Mouse (Mus musculus) erythroblast, embryonic 14.5 days (primary cell): ENCODE measurements around the gene Jam2. TPM values are rescaled to one million over a fixed set of nuclear protein-coding genes. Genes with fewer than 3 reads are reported as not detected.

Source experiments
- H3K27me3 ChIP-seq: 2 replicates; pipeline ENCODE4 v1.6.1; 2012; ENCODE audit warnings: inconsistent platforms; ENCODE audit not compliant: control insufficient read depth
- H3K36me3 ChIP-seq: 2 replicates; pipeline ENCODE4 v1.6.1; 2012; ENCODE audit warnings: mild to moderate bottlenecking, inconsistent platforms; ENCODE audit not compliant: control insufficient read depth
- H3K4me1 ChIP-seq: 2 replicates; pipeline ENCODE4 v1.6.1; 2012; ENCODE audit warnings: inconsistent platforms; ENCODE audit not compliant: control insufficient read depth
- H3K4me3 ChIP-seq: replicated peaks from 2 replicates; pipeline ENCODE3; 2012; ENCODE audit warnings: moderate library complexity, mild to moderate bottlenecking, inconsistent platforms
- H3K9me3 ChIP-seq: 2 replicates; pipeline ENCODE4 v1.6.1; 2012; ENCODE audit warnings: low read length, inconsistent platforms, mixed read lengths; ENCODE audit not compliant: control insufficient read depth
- GATA1 ChIP-seq: IDR thresholded peaks from 2 replicates; pipeline ENCODE4 v1.6.1; 2012; ENCODE audit warnings: low read length, inconsistent platforms, mixed read lengths
- TAL1 ChIP-seq: IDR thresholded peaks from 3 replicates; pipeline ENCODE4 v1.6.1; 2012; ENCODE audit warnings: low read length, inconsistent platforms, mixed read lengths
- polyA plus RNA-seq: library from polyadenylated mRNA; stranded (reverse); fragments of >175 nt; gene quantifications from 2 replicates; pipeline ENCODE4 v1.2.3, GENCODE M21; 2012

The Jam2 gene
- polyA plus RNA-seq, result not detected in 2 replicates

DNA sequence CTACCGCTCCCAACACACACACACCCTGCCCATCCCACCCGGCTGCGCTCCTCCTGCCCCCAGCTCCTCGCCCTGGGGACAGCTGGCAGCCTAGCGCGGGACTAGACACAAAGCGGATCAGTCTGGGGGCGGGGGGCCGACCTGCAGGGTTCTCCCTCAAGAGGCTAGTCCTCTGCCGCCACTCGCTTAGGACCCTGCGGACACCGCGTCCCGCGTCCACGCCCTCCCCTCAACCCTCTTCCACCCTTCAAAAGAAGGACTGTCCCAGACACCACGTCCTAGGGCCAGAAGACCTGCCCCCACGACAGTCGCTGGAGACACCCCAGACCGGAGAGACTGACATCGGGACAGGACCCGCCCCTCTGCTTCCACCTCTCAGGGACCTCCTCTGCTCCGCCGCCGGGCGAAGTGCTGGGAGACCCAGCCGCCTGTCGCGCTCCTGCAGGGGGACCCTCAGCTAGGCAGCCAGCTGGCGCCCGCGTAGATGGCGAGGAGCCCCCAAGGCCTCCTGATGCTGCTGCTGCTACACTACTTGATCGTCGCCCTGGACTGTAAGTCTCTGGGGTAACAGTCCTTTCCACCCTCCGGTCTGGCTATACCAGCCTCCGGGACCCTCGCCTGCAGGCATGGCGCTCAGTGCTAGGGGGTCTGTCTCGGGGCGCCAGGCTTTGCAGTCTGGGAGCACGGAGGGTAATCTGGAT is at the start of gene Jam2:
Gene Jam2 (plus strand): TSS at position 121 of the 701 bp plus-strand sequence.
- Histone ChIP-seq H3K27me3 (peaks cover 44% of the 10 kb centered on the region), H3K4me1 (no peaks in the 10 kb centered on the region), H3K4me3 (peak within 1 kb of the TSS; percentile 44), H3K9me3 (no peaks in the 10 kb centered on the region; the same call in 1 of the 2 replicates), H3K36me3 (no peaks in the 10 kb centered on the region)
- TF ChIP-seq TAL1 (no peak), GATA1 (no peak)

GRCm38 (mm10) chr16:84734806-84735165 is 39.1 kb upstream of the Jam2 start:
- H3K36me3 ChIP-seq, result peaks cover 24% of the 10 kb centered on the region

DNA sequence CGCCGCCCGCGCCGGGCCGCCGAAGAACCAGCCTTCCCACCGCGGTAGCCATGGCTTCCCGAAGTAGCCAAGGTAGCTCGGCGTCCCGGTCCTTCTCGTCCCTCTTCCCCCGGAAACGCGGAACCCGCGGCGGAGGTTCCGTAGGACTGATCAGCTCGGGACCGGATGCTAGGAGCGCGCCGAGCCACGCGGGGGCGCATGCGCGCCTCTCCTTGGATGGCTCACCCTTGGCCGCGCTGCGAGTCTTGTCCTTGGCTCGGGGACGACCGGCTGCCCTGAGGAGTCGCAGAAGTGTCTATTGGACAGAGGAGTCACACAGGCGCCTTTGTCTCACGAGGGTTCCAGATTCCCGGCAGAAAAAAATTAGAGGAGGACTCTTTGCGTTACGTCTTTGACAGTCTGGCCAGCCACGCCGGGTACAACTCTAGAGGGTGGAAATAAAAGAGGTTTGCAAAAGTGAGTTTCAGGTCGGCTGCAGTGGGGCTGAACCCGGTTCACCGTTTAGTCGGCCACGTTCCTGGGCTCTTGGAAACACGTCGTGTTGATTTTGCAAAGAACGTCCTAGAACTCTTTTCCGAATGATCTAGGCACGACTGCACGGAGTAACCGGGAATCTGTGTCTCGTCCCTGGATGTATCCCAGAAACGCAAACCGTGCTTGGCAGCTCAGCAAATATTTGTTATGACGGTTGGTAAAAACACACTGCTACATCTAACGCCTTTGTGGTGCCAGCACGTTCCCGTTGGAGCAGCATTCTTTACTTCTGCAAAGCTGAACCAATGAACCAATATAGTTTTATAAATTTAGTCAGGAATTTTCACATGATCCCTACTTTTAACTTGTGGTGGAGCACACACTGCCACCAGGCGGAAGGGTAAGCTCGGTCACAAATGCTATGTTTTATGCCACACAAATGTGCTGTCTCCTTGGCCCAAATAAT is 38.5 kb upstream of the Jam2 start, which contains the start of gene Mrpl39:
Gene Mrpl39 (minus strand): TSS at position 577 of the 940 bp plus-strand sequence.
- peak within 1 kb of the TSS; percentile 69 for H3K4me3 ChIP-seq
- H3K9me3 ChIP-seq, result no peaks in the 10 kb centered on the region
- H3K4me1 ChIP-seq, result peaks cover 20% of the 10 kb centered on the region
- TF ChIP-seq TAL1, result no peak
- TF ChIP-seq GATA1, result no peak
- H3K27me3 ChIP-seq, result no peaks in the 10 kb centered on the region
- peaks cover 20% of the 10 kb centered on the region for H3K36me3 ChIP-seq

More at GRCm38 (mm10) chr16:84734806-84735165, 39.1 kb upstream of the Jam2 start:
- H3K9me3 ChIP-seq, result no peaks in the 10 kb centered on the region
- H3K27me3 ChIP-seq, result no peaks in the 10 kb centered on the region
- no peak for TF ChIP-seq TAL1
- TF ChIP-seq GATA1, result no peak
- peak overlapping the region; percentile 69 for H3K4me3 ChIP-seq
- H3K4me1 ChIP-seq, result peaks cover 20% of the 10 kb centered on the region

GRCm38 (mm10) chr16:84737358-84737757 is 36.6 kb upstream of the Jam2 start:
- Histone ChIP-seq H3K36me3 (peaks cover 4% of the 10 kb centered on the region; the same call in 1 of the 2 replicates), H3K9me3 (no peaks in the 10 kb centered on the region), H3K4me1 (peaks cover 20% of the 10 kb centered on the region), H3K4me3 (no peak overlapping the region), H3K27me3 (no peaks in the 10 kb centered on the region)
- TF ChIP-seq TAL1 (no peak), GATA1 (no peak)

DNA sequence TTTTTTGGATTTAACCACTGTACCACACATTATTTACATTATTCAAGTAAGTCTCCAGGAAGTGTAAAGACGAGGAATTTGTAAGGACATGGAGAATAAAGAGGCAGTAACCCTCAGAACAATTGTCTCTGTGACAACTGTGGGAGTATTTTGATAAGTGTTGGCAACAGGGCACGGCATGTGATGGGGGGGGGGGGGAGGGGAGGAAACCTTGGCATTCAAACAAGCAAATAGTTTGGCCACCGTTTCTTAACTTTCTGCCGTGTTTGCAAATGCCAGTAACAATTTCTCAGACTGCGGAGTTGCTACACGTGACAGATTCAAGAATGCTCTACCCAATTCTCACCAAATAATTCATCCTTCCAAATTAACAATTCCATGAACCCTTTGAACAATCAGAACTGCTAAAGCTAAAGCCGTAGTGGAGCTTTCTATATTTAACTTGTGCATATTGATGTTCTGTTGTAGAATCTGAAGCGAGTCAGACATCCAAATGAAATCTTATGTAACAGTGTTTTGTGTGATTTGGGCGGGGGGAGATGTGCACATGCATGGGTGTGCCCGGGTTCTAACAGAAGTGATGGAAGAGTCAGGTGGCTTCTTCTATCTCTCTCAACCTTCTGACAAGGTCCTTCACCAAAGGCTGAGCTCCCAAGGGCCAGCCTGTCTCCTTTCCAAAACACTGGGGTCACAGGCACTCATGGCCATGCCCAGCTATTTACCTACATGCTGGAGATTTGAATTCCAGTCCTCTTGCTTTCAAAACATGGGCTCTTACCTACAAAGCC is 29.0 kb upstream of the Jam2 start:
- TF ChIP-seq TAL1 (no peak), GATA1 (no peak)
- H3K9me3 ChIP-seq, result no peaks in the 10 kb centered on the region
- H3K27me3 ChIP-seq, result no peaks in the 10 kb centered on the region
- no peaks in the 10 kb centered on the region for H3K36me3 ChIP-seq
- H3K4me1 ChIP-seq, result no peaks in the 10 kb centered on the region
- H3K4me3 ChIP-seq, result no peak overlapping the region

DNA sequence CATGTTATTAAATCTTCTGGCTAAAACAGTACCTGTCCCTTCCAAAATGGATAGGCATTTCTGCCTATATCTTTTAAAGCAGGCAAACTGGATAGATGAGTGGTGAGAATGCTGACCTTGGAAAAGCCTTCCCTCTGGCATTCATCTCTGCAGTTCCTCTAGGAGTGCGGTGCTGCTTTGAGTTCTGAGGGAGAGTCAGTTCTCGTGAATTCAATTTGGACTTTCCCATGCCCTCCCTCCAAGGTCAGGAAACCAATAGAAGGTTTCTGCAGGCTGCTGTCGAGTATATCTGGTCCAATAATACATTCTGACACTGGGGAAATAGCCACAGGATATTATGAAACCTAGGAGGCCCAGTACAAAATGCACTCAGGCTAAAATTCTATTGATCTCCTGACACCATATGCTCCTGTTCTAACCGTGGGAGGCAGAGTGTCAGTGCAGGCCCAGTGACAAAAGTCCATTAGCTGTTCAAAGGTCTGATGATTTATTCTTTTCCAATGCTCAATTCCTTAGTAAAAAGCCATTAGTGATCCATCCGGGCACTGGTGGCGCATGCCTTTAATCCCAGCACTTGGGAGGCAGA is 28.1 kb upstream of the Jam2 start:
- TF ChIP-seq GATA1 (no peak), TAL1 (no peak)
- Histone ChIP-seq H3K27me3 (no peaks in the 10 kb centered on the region), H3K36me3 (no peaks in the 10 kb centered on the region)

GRCm38 (mm10) chr16:84767956-84768355 is 6.0 kb upstream of the Jam2 start:
- TF ChIP-seq TAL1 (no peak), GATA1 (no peak)
- H3K36me3 ChIP-seq, result no peaks in the 10 kb centered on the region
- H3K4me3 ChIP-seq, result no peak overlapping the region
- H3K4me1 ChIP-seq, result no peaks in the 10 kb centered on the region
- no peaks in the 10 kb centered on the region for H3K9me3 ChIP-seq
- peaks cover 6% of the 10 kb centered on the region for H3K27me3 ChIP-seq

More for the DNA sequence above, 28.1 kb upstream of the Jam2 start:
- Histone ChIP-seq H3K4me1 (no peaks in the 10 kb centered on the region), H3K4me3 (no peak overlapping the region), H3K9me3 (no peaks in the 10 kb centered on the region)

DNA sequence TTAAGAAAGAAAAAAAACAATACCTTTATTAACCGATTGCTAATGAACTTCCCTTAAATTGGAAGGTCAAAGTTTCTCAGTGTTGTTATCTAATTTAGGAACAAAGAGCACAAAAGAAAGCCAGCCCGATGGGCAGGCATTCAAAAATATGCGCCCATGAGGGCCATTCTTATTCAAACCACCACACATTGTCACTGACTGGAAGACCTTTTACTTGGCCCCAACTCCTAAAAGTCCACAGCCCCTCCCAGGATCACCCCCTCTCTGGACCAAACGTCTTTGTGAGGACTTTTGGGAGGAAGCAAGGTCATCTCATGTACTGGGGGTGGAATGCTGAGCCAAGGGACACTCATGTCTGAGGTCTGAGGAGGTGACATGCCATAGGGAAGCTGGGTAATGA is 4.7 kb upstream of the Jam2 start:
- Histone ChIP-seq H3K4me1 (no peaks in the 10 kb centered on the region), H3K36me3 (no peaks in the 10 kb centered on the region), H3K27me3 (peaks cover 19% of the 10 kb centered on the region), H3K9me3 (no peaks in the 10 kb centered on the region; the same call in 1 of the 2 replicates), H3K4me3 (no peak overlapping the region)
- no peak for TF ChIP-seq GATA1
- no peak for TF ChIP-seq TAL1
